Mouse (Mus musculus): Measurements from ENCODE around the gene Cdk13. TPM values are rescaled to one million over a fixed set of nuclear protein-coding genes. Genes with fewer than 3 reads are reported as not detected.

Gene Cdk13
- total RNA-seq, 4 experiments from 2014 or later: 54.0 to 59.9 (median 55.3) TPM

Small RNAs within 50 kb of the gene (microRNA-seq; reads per million reads assigned to microRNA genes)
- 0 reads per million in 2 experiments for gene Mir466i

Other genes with a start within 250 kb of the Cdk13 start
- gene Mplkip, start 109.9 kb downstream of the Cdk13 start, total RNA-seq (2022): 10 to 100 TPM; 12.7 to 16.4 (median 13.8) TPM
- 1 to 10 TPM; 2.6 to 9.1 (median 3.4) TPM for gene Sugct, start 109.5 kb downstream of the Cdk13 start, total RNA-seq (2022)
- 10 to 100 TPM; 54.4 to 58.9 (median 56.5) TPM for gene Rala, start 139.1 kb upstream of the Cdk13 start, total RNA-seq (2022)
- 10 to 100 TPM; 18.9 to 27.5 (median 23.6) TPM for gene Yae1d1, start 188.3 kb upstream of the Cdk13 start, total RNA-seq (2022)

Measured in left cerebral cortex, adult 8-10 months (tissue).